Mouse (Mus musculus) brain, embryonic 14.5 days (tissue): ENCODE data around the gene Lig1. TPM values are rescaled to one million over a fixed set of nuclear protein-coding genes. Genes with fewer than 3 reads are reported as not detected.
A peak's percentile ranks its signal among the peaks of the same experiment; 100 is the strongest.
"Not testable (repeated sequence)": the region's sequence is repeated elsewhere in the genome, so short reads cannot be mapped to it uniquely, and the experiment has no call there.

ENCODE experiments used
- DNase-seq: peaks from one replicate; pipeline ENCODE4 v3.0.0-alpha.2; 2011; ENCODE audit warnings: low read depth
- CTCF ChIP-seq: fragments of 200-500 bp; IDR thresholded peaks from 2 replicates; pipeline ENCODE4 v1.5.1; 2012; ENCODE audit warnings: inconsistent platforms, mild to moderate bottlenecking, moderate library complexity, borderline replicate concordance; ENCODE audit not compliant: insufficient read depth, insufficient read length; ENCODE audit errors: extremely low read depth
- POLR2A ChIP-seq: fragments of 200-500 bp; IDR thresholded peaks from 2 replicates; pipeline ENCODE4 v1.6.1; 2012; ENCODE audit warnings: mild to moderate bottlenecking, inconsistent platforms, borderline replicate concordance; ENCODE audit not compliant: poor library complexity, insufficient read depth, insufficient read length, severe bottlenecking; ENCODE audit errors: extremely low read depth
- polyA plus RNA-seq: library from polyadenylated mRNA; depleted of rRNA; stranded (reverse); fragments of >200 nt; gene quantifications from 2 replicates; pipeline ENCODE4 v1.2.3, GENCODE M21; 2012; rRNA removed

The Lig1 gene
- polyA plus RNA-seq = 41.8 and 45.8 TPM in 2 replicates

GRCm38 (mm10) chr7:13277081-13277480 is at the start of gene Lig1:
TSS of gene Lig1 (plus strand) at chr7:13277283.
- no peak for DNase-seq
- no peak for TF ChIP-seq POLR2A
- no peak for TF ChIP-seq CTCF

- DNase-seq = no peak
- TF ChIP-seq CTCF = no peak
- TF ChIP-seq POLR2A = no peak
Observed at GRCm38 (mm10) chr7:13260746-13261700, 16.1 kb upstream of the Lig1 start.

GRCm38 (mm10) chr7:13263851-13264250 is 13.2 kb upstream of the Lig1 start:
- DNase-seq = no peak
- TF ChIP-seq POLR2A (no peak), CTCF (no peak)

- TF ChIP-seq POLR2A = no peak
- no peak for TF ChIP-seq CTCF
- peak; percentile 44 for DNase-seq
Observed at GRCm38 (mm10) chr7:13264396-13264795, 12.7 kb upstream of the Lig1 start.

- no peak for DNase-seq
- TF ChIP-seq POLR2A (no peak), CTCF (no peak)
Observed at GRCm38 (mm10) chr7:13268749-13269260, 8.3 kb upstream of the Lig1 start.

- no peak for DNase-seq
- TF ChIP-seq CTCF = no peak
- no peak for TF ChIP-seq POLR2A
Observed at GRCm38 (mm10) chr7:13269394-13269793, 7.7 kb upstream of the Lig1 start.

- no peak for TF ChIP-seq CTCF
- TF ChIP-seq POLR2A = no peak
- DNase-seq = no peak
Observed at GRCm38 (mm10) chr7:13271704-13272103, 5.4 kb upstream of the Lig1 start.

GRCm38 (mm10) chr7:13277833-13278232 is 750 bp downstream of the Lig1 start:
- TF ChIP-seq POLR2A (no peak), CTCF (no peak)
- DNase-seq = no peak

- peak; percentile 98 for DNase-seq
- no peak for TF ChIP-seq POLR2A
- TF ChIP-seq CTCF = no peak
Observed at GRCm38 (mm10) chr7:13278308-13278891, 1.3 kb downstream of the Lig1 start, which contains the start of gene Zswim9. TSS of gene Zswim9 (minus strand) at chr7:13278721.

- not testable (repeated sequence) for DNase-seq
Observed at GRCm38 (mm10) chr7:13278957-13279356, 1.9 kb downstream of the Lig1 start.

- peak; percentile 49 for DNase-seq
- TF ChIP-seq POLR2A = no peak
- peak; percentile 67; the same call in 1 of the 2 replicates for TF ChIP-seq CTCF
Observed at GRCm38 (mm10) chr7:13288621-13289020, 11.5 kb downstream of the Lig1 start.
